15 mouse cellular contexts compared by ENCODE assay signal in genomic region chr5:17969704-17970390, GRCm38 (mm10). TPM values are rescaled to one million over a fixed set of nuclear protein-coding genes. Genes with fewer than 3 reads are reported as not detected.
DNase-seq lines count a peak whose midpoint lies in the region; ATAC-seq and TF ChIP-seq lines count a peak whose summit lies in the region.
"Had no signal": no experiment of that assay in that cellular context is flagged by ENCODE, and none has a peak within 500 bp of the region (broad histone marks: within the 10 kb centered on the region; RNA-seq: fewer than 3 reads in every experiment).

No protein-coding gene starts in this region.

- no peak overlapping the region for H3K4me3 ChIP-seq in MEL (ENCODE audit: control insufficient read depth in 1 of 2, insufficient read depth in 1 of 2, low read depth in 2 of 2, low read length in 2 of 2)
- no peak overlapping the region for H3K4me3 ChIP-seq in liver, postnatal 0 days (ENCODE audit: low read depth, low read length)
- H3K4me3 ChIP-seq in stomach, postnatal 0 days (ENCODE audit: low read depth, low read length), result no peak overlapping the region
- H3K4me3 ChIP-seq: forebrain, embryonic 12.5 days; heart, embryonic 13.5 days; limb, embryonic 13.5 days; midbrain, embryonic 10.5 days had no signal

- no peak for TF ChIP-seq CTCF in MEL (IDR thresholded peaks at IDR 0.05 in 2 of 3, conservative IDR thresholded peaks at IDR 0.05 in 1 of 3; ENCODE audit: control insufficient read depth in 1 of 3, insufficient read depth in 1 of 3, low read depth in 2 of 3, low read length in 3 of 3, poor library complexity in 1 of 3, severe bottlenecking in 1 of 3)
- TF ChIP-seq CTCF in brain, embryonic 14.5 days (IDR thresholded peaks at IDR 0.05; ENCODE audit: borderline replicate concordance, extremely low read depth, insufficient read depth, insufficient read length), result no peak
- no peak for TF ChIP-seq CTCF in liver, postnatal 0 days (IDR thresholded peaks at IDR 0.05; ENCODE audit: low read depth)
- no peak for TF ChIP-seq CTCF in stomach, postnatal 0 days (IDR thresholded peaks at IDR 0.05; ENCODE audit: low read depth)

- TF ChIP-seq RAD21 in MEL (IDR thresholded peaks at IDR 0.05; ENCODE audit: low read depth, low read length), result no peak

- no peak overlapping the region for H3K4me2 ChIP-seq in liver, postnatal 0 days (ENCODE audit: low read depth, low read length)
- H3K4me2 ChIP-seq in stomach, postnatal 0 days (replicated peaks; ENCODE audit: low read depth), result no peak overlapping the region
- H3K4me2 ChIP-seq: forebrain, embryonic 12.5 days; heart, embryonic 13.5 days; limb, embryonic 13.5 days had no signal

- H3K27me3 ChIP-seq in MEL (ENCODE audit: control insufficient read depth in 1 of 2, insufficient read depth in 2 of 2, low read length in 2 of 2), result no peaks in the 10 kb centered on the region
- H3K27me3 ChIP-seq in liver, postnatal 0 days (ENCODE audit: insufficient read depth, low read length), result no peaks in the 10 kb centered on the region
- H3K27me3 ChIP-seq in stomach, postnatal 0 days (ENCODE audit: control insufficient read depth, insufficient read depth, low read length), result no peaks in the 10 kb centered on the region
- H3K27me3 ChIP-seq: forebrain, embryonic 12.5 days; heart, embryonic 13.5 days; limb, embryonic 13.5 days had no signal

- H3K36me3 ChIP-seq in MEL (ENCODE audit: control insufficient read depth in 1 of 2, insufficient read depth in 2 of 2, low read length in 2 of 2), result no peaks in the 10 kb centered on the region
- H3K36me3 ChIP-seq in liver, postnatal 0 days (replicated peaks; ENCODE audit: insufficient read depth, low read length), result no peaks in the 10 kb centered on the region
- H3K36me3 ChIP-seq in stomach, postnatal 0 days (ENCODE audit: control insufficient read depth, insufficient read depth, low read length), result no peaks in the 10 kb centered on the region
- H3K36me3 ChIP-seq: forebrain, embryonic 12.5 days; heart, embryonic 13.5 days; limb, embryonic 13.5 days; midbrain, embryonic 10.5 days had no signal

- WGBS in liver, postnatal 0 days (ENCODE audit: insufficient replicate concordance), result 62% methylated on average over 13 of the region's 13 CpGs
- 48% methylated on average over 13 of the region's 13 CpGs for WGBS in stomach, postnatal 0 days

- H3K4me1 ChIP-seq in MEL (ENCODE audit: control insufficient read depth in 1 of 2, insufficient read depth in 2 of 2, low read length in 2 of 2), result no peaks in the 10 kb centered on the region
- H3K4me1 ChIP-seq in liver, postnatal 0 days (ENCODE audit: insufficient read depth), result no peaks in the 10 kb centered on the region
- no peaks in the 10 kb centered on the region for H3K4me1 ChIP-seq in stomach, postnatal 0 days (replicated peaks; ENCODE audit: control insufficient read depth, insufficient read depth)
- H3K4me1 ChIP-seq: forebrain, embryonic 12.5 days; limb, embryonic 13.5 days; midbrain, embryonic 10.5 days had no signal

- no peaks in the 10 kb centered on the region for H3K9me3 ChIP-seq in MEL (replicated peaks; ENCODE audit: insufficient read depth, low read length)
- H3K9me3 ChIP-seq in liver, postnatal 0 days (ENCODE audit: low read length), result no peaks in the 10 kb centered on the region
- no peaks in the 10 kb centered on the region for H3K9me3 ChIP-seq in stomach, postnatal 0 days (ENCODE audit: control insufficient read depth, low read length)
- H3K9me3 ChIP-seq: forebrain, embryonic 12.5 days; heart, embryonic 13.5 days; limb, embryonic 13.5 days; midbrain, embryonic 10.5 days had no signal

- ATAC-seq in liver, postnatal 0 days, result peak; percentile 68; the same call in 1 of the 2 replicates
- ATAC-seq in stomach, postnatal 0 days (ENCODE audit: low FRiP score, low TSS enrichment), result no peak
- ATAC-seq: hindbrain, embryonic 16.5 days had no signal

- intact Hi-C loops in heart, postnatal 25 days (cut with DNase I), result no loop called here

- no peak overlapping the region for H3K9ac ChIP-seq in MEL (ENCODE audit: control insufficient read depth, low read depth, low read length, poor library complexity, severe bottlenecking)
- no peak overlapping the region for H3K9ac ChIP-seq in liver, postnatal 0 days (replicated peaks)
- no peak overlapping the region for H3K9ac ChIP-seq in stomach, postnatal 0 days (ENCODE audit: low read length)
- H3K9ac ChIP-seq: forebrain, embryonic 12.5 days; heart, embryonic 13.5 days; limb, embryonic 13.5 days had no signal

- H3K79me2 ChIP-seq in MEL (ENCODE audit: control insufficient read depth, insufficient read depth, low read length, poor library complexity), result no peaks in the 10 kb centered on the region

- peak; percentile 12 for DNase-seq in heart, postnatal 4 days
- no peak for DNase-seq in heart, postnatal 25 days (ENCODE audit: low spot score)
- no peak for DNase-seq in MEL (ENCODE audit: low read depth, low spot score)
- DNase-seq in brain, embryonic 14.5 days (ENCODE audit: low read depth), result peak; percentile 41
- peak; percentile 20 for DNase-seq in liver, postnatal 0 days
- no peak for DNase-seq in urinary bladder, postnatal 4 days (ENCODE audit: low spot score in 2 of 2)
- no peak for DNase-seq in stomach, postnatal 0 days (ENCODE audit: low spot score)
- DNase-seq: cerebellum, adult 9-11 months; kidney, adult 8-10 months had no signal

- no peak overlapping the region for H3K27ac ChIP-seq in MEL (ENCODE audit: control insufficient read depth, low read depth, low read length)
- H3K27ac ChIP-seq in liver, postnatal 0 days (ENCODE audit: low read depth), result no peak overlapping the region
- no peak overlapping the region for H3K27ac ChIP-seq in stomach, postnatal 0 days (replicated peaks)
- H3K27ac ChIP-seq: forebrain, embryonic 12.5 days; heart, embryonic 13.5 days; limb, embryonic 13.5 days; midbrain, embryonic 10.5 days had no signal

- no peak for TF ChIP-seq POLR2A in MEL (IDR thresholded peaks at IDR 0.05; ENCODE audit: control insufficient read depth in 1 of 2, insufficient read depth in 1 of 2, low read depth in 1 of 2, low read length in 2 of 2, poor library complexity in 1 of 2)
- TF ChIP-seq POLR2A in brain, embryonic 14.5 days (IDR thresholded peaks at IDR 0.05; ENCODE audit: borderline replicate concordance, extremely low read depth, insufficient read depth, insufficient read length, poor library complexity, severe bottlenecking), result no peak

- no peak for TF ChIP-seq EP300 in MEL (IDR thresholded peaks at IDR 0.05; ENCODE audit: low read depth in 1 of 2, low read length in 2 of 2)
- TF ChIP-seq EP300 in liver, postnatal 0 days (IDR thresholded peaks at IDR 0.05; ENCODE audit: low read depth), result peak; percentile 64; the same call in 1 of the 2 replicates
- no peak for TF ChIP-seq EP300 in stomach, postnatal 0 days (optimal IDR thresholded peaks at IDR 0.05)

TF ChIP-seq in MEL, 35 proteins besides CTCF, POLR2A, EP300 and RAD21:
- TF ChIP-seq CHD2 (IDR thresholded peaks at IDR 0.05; ENCODE audit: low read length) (no peak), ZC3H11A (IDR thresholded peaks at IDR 0.05; ENCODE audit: low read depth, low read length) (no peak), POLR2AphosphoS2 (IDR thresholded peaks at IDR 0.05; ENCODE audit: low read length) (no peak), ETS1 (IDR thresholded peaks at IDR 0.05; ENCODE audit: low read depth, low read length) (0 out of 2 replicates have a peak, but pooled peaks have one; percentile 16), KAT2A (conservative IDR thresholded peaks at IDR 0.05; ENCODE audit: low read depth, low read length) (no peak)

RNA-seq across cellular contexts. Expression of gene Gnat3, which starts 7.5 kb away (rescaled TPM):
- not detected for total RNA-seq in heart, postnatal 4 days (2021)
- under 1 TPM; 0.55 to 0.95 TPM for total RNA-seq in heart, postnatal 25 days (2021)
- total RNA-seq in MEL (2012; rRNA removed), result not detected in 2 replicates
- polyA plus RNA-seq in MEL (2012; ENCODE audit: insufficient read depth in 1 of 2, insufficient read length in 2 of 2, low read depth in 1 of 2, low replicate concordance in 2 of 2, missing spikeins in 1 of 2), result not detected
- not detected in 2 replicates for polyA plus RNA-seq in brain, embryonic 14.5 days (2012; rRNA removed)
- not detected in 2 replicates for polyA plus RNA-seq in liver, postnatal 0 days (2015; fragmentation: Nextera tagmentation; extraction: Ambion mirVana)
- polyA plus RNA-seq in stomach, postnatal 0 days (2015; fragmentation: Nextera tagmentation; extraction: Ambion mirVana), result not detected in 2 replicates
- total RNA-seq: left cerebral cortex, adult 18-20 months had no signal
- polyA plus RNA-seq: forebrain, embryonic 12.5 days; heart, embryonic 13.5 days; hindbrain, embryonic 16.5 days; limb, embryonic 13.5 days had no signal

Comparison
In these comparisons a context has a peak if more than half of its experiments do, and no peak if none do; other contexts are left out.
1. DNase-seq: peak in heart, postnatal 4 days (single experiment), brain, embryonic 14.5 days (single experiment) and liver, postnatal 0 days (single experiment); none in heart, postnatal 25 days (single experiment), MEL (single experiment), urinary bladder, postnatal 4 days (0 of 2) and stomach, postnatal 0 days (single experiment).